Mouse (Mus musculus) ES-Bruce4 (cell line): Measurements from ENCODE around the gene Ephb1. TPM values are rescaled to one million over a fixed set of nuclear protein-coding genes. Genes with fewer than 3 reads are reported as not detected.

Experiments used
- H3K27ac ChIP-seq: 2 replicates; pipeline ENCODE4 v1.5.1; 2012; ENCODE audit warnings: low read length, inconsistent platforms; ENCODE audit not compliant: insufficient read depth
- H3K27me3 ChIP-seq: 2 replicates; pipeline ENCODE4 v1.6.1; 2012; ENCODE audit warnings: mild to moderate bottlenecking, low read length, inconsistent platforms; ENCODE audit not compliant: control insufficient read depth, poor library complexity, insufficient read depth, severe bottlenecking
- H3K36me3 ChIP-seq: 2 replicates; pipeline ENCODE4 v1.6.1; 2012; ENCODE audit warnings: inconsistent platforms, mild to moderate bottlenecking, low read length, moderate library complexity; ENCODE audit not compliant: control insufficient read depth, poor library complexity, insufficient read depth, severe bottlenecking
- H3K4me1 ChIP-seq: one replicate; pipeline ENCODE4 v1.8.1; 2011; ENCODE audit warnings: low read length; ENCODE audit not compliant: control insufficient read depth, insufficient read depth
- H3K4me3 ChIP-seq: 2 replicates; pipeline ENCODE4 v1.5.1; 2011; ENCODE audit warnings: low read depth, mild to moderate bottlenecking, low read length
- H3K9ac ChIP-seq: 2 replicates; pipeline ENCODE4 v1.6.1; 2012; ENCODE audit warnings: low read depth, mild to moderate bottlenecking, inconsistent platforms; ENCODE audit not compliant: poor library complexity, severe bottlenecking
- H3K9me3 ChIP-seq: replicated peaks from 2 replicates; pipeline ENCODE4 v1.6.1; 2012; ENCODE audit warnings: mild to moderate bottlenecking, low read length, inconsistent platforms; ENCODE audit not compliant: control insufficient read depth, poor library complexity, insufficient read depth, severe bottlenecking
- CTCF ChIP-seq: IDR thresholded peaks from one replicate; pipeline ENCODE4 v1.8.1; 2011; ENCODE audit warnings: low read depth, low read length
- EP300 ChIP-seq: IDR thresholded peaks from 2 replicates; pipeline ENCODE4 v1.6.1; 2011; ENCODE audit warnings: low read depth, low read length; ENCODE audit not compliant: insufficient read depth
- POLR2A ChIP-seq: IDR thresholded peaks from one replicate; pipeline ENCODE4 v1.8.1; 2011; ENCODE audit warnings: low read length; ENCODE audit not compliant: insufficient read depth
- polyA plus RNA-seq: library from polyadenylated mRNA; stranded (reverse); fragments of >200 nt; gene quantifications from 2 replicates; pipeline ENCODE4 v1.2.4, GENCODE M21; 2011; ENCODE audit warnings: low read depth; ENCODE audit not compliant: missing spikeins, insufficient read depth, insufficient read length

Ephb1 gene
- polyA plus RNA-seq, 1 experiment: 0.52 TPM

- Histone ChIP-seq H3K27ac (no peak overlapping the region), H3K9ac (no peak overlapping the region), H3K36me3 (no peaks in the 10 kb centered on the region), H3K9me3 (no peaks in the 10 kb centered on the region; the same call in 1 of the 2 replicates), H3K4me1 (no peaks in the 10 kb centered on the region), H3K4me3 (no peak overlapping the region), H3K27me3 (no peaks in the 10 kb centered on the region)
- TF ChIP-seq EP300: peak; percentile 60; the same call in 1 of the 2 replicates
- TF ChIP-seq CTCF: no peak
- no peak for TF ChIP-seq POLR2A
Observed at GRCm38 (mm10) chr9:102262100-102262501, 92.4 kb downstream of the Ephb1 start.

GRCm38 (mm10) chr9:102261511-102261910, 93.0 kb downstream of the Ephb1 start:
- TF ChIP-seq POLR2A (no peak), EP300 (no peak), CTCF (no peak)
- Histone ChIP-seq H3K4me3 (no peak overlapping the region), H3K36me3 (no peaks in the 10 kb centered on the region), H3K9ac (no peak overlapping the region), H3K9me3 (no peaks in the 10 kb centered on the region; the same call in 1 of the 2 replicates), H3K27ac (no peak overlapping the region), H3K27me3 (no peaks in the 10 kb centered on the region), H3K4me1 (no peaks in the 10 kb centered on the region)

DNA sequence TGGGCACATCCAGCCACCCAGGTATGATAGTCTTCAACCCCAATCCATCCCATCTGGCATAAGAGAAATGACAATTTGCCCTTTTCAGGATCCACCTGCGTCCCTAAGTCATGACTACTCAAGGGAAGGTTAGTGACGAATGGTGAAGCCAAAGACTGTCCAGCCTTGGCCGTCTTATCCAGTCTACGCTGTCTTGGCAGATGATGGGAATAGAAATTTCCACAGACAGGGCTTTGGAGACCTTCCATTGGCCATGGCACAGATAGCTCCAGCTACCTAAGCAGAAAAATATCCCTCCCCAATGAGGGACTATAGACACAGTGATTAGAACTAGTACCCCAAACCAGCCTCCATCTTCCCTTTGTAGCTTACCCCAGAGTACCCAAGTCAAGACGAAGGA, 98.1 kb downstream of the Ephb1 start:
- TF ChIP-seq CTCF (no peak), EP300 (no peak), POLR2A (no peak)
- H3K9me3 ChIP-seq: no peaks in the 10 kb centered on the region
- H3K4me3 ChIP-seq: no peak overlapping the region
- H3K4me1 ChIP-seq: no peaks in the 10 kb centered on the region
- H3K9ac ChIP-seq: no peak overlapping the region
- H3K36me3 ChIP-seq: no peaks in the 10 kb centered on the region
- H3K27me3 ChIP-seq: no peaks in the 10 kb centered on the region
- no peak overlapping the region for H3K27ac ChIP-seq

- no peaks in the 10 kb centered on the region for H3K27me3 ChIP-seq
- H3K9ac ChIP-seq: no peak overlapping the region
- H3K9me3 ChIP-seq: no peaks in the 10 kb centered on the region
- H3K4me1 ChIP-seq: no peaks in the 10 kb centered on the region
- H3K36me3 ChIP-seq: no peaks in the 10 kb centered on the region
- H3K27ac ChIP-seq: no peak overlapping the region
- TF ChIP-seq EP300 (no peak), CTCF (no peak), POLR2A (no peak)
- H3K4me3 ChIP-seq: no peak overlapping the region
Observed at GRCm38 (mm10) chr9:102255803-102256202, 98.7 kb downstream of the Ephb1 start.

DNA sequence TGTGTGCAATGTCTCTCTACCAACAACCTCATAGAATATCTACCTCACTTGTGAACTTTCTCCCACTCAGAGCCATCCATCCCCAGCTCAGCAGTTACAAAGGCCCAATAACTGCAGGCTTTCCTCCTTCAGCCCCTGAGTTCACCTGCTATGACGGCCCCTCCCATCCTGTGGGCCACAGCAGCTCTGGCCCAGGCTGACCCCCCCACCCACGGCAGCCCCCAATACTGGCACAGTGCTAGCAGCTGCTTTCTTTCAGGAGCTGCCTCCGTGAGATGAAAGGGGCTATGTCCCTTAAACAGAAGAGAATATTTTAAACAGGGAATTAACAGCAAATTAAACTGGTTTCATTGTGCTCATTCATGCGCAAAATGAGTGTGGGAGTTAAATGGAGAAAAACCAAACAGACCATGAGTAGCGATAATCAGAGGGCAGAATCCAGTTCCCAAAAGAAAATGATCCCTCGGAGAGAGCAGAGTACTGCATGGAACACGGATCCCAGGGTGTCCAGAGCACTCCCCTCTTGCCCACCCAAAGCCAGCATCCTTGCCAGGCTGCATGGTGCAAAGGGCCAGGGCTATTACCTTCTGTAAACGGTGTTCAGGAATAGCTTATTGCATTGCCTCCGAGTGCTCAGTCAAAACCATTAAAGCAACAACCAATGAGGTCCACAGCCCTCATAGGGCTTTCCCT, 105.2 kb downstream of the Ephb1 start:
- H3K36me3 ChIP-seq: no peaks in the 10 kb centered on the region
- TF ChIP-seq EP300 (no peak), POLR2A (no peak), CTCF (no peak)
- no peak overlapping the region for H3K9ac ChIP-seq
- H3K9me3 ChIP-seq: no peaks in the 10 kb centered on the region
- no peak overlapping the region for H3K27ac ChIP-seq
- H3K4me1 ChIP-seq: no peaks in the 10 kb centered on the region
- H3K27me3 ChIP-seq: no peaks in the 10 kb centered on the region; the same call in 1 of the 2 replicates
- H3K4me3 ChIP-seq: no peak overlapping the region

GRCm38 (mm10) chr9:102245551-102245950, 108.9 kb downstream of the Ephb1 start:
- Histone ChIP-seq H3K9ac (no peak overlapping the region), H3K4me1 (no peaks in the 10 kb centered on the region), H3K4me3 (no peak overlapping the region), H3K36me3 (no peaks in the 10 kb centered on the region), H3K9me3 (no peaks in the 10 kb centered on the region), H3K27me3 (no peaks in the 10 kb centered on the region; the same call in 1 of the 2 replicates), H3K27ac (no peak overlapping the region)
- TF ChIP-seq EP300 (no peak), CTCF (no peak), POLR2A (no peak)
